Mouse (Mus musculus) MN1 (cell line): ENCODE measurements at regions not wholly inside any gene's neighbourhood (a gene's known extent, or its start where the extent isn't known, plus 50 kb on each side); places are given as distances from the start of the nearest gene placed in this dataset.
"Not testable (repeated sequence)": the region's sequence is repeated elsewhere in the genome, so short reads cannot be mapped to it uniquely, and the experiment has no call there.

Source experiments
- DNase-seq: peaks from one replicate; pipeline ENCODE4 v3.0.0-alpha.2; 2016; ENCODE audit warnings: low spot score

DNA sequence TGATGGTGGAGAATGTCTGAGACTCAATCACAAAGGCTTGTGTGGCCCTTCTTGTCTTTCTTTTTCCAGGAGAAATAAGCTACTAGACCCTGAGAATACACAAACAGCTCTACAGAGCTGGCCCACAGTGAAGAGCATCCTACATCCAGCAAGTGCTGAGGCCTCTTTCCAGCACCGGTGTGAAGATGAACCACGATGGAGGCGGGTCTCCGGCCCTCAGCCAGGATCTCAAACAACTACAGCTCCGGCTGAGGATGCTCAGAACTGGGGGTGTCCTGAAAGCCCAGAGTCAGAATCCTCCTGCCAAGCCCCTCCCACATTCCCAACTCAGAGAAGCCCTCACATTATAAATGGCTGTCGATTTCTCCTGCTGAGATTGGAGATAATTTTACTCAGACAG is 407.9 kb downstream of the Lrig3 start:
- DNase-seq, result no peak

DNA sequence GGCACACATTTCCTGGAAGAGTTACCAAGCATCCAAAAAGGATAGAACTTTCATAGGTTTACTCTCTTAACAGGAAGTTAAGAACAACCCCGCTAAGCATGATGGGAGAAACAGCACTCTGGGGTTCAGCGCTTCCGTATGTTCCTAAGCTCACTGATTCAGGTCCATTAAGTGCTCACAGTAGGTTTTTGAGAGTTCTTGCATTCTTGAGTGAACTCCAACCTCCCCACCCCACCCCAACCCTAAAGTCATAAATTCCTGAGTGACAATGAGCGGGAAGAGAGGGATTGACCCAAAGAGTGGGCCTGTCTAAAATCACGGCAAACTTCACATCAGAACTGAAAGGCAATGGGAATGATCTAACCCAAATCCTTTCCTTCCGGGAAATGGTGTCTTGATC is 405.9 kb downstream of the Lrig3 start:
- no peak for DNase-seq

DNA sequence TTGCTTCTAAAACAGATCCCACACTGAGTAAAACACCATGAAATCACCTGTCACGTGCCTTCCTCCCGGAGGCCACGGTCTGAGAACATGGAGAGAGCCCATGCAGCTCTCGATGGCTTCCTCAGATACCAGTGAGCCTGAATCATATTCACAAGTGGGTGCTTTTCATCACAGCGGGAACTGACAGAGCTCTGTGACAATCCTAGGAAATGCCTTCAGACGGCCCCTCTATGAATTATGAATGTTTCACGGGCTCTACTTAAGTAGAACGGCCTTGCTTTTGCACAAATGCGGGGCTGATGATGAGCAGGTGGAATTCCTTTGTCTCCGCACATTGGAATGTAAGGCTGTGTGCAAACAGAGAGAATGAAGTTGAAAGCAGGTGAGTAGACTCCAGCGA is 383.1 kb downstream of the Lrig3 start:
- no peak for DNase-seq

DNA sequence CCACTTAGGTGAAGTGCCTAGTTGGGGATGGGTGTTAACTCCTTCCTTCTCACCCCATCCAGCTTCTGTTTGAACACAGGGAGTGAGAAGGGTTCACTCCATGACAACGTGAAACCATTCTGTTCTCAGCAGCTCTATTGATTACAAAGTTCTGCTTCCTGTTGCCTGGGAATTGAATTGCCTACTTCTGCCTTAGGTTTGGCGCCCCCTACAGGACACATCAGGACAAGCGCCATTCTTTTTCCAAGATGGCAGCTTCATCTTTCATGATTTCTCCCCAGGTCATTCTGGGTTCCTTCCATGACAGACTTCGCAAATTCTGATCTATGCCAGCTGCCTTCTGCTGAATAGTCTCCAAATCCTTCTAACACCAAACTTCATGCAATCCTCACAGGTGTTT is 371.5 kb downstream of the Lrig3 start:
- DNase-seq, result no peak

DNA sequence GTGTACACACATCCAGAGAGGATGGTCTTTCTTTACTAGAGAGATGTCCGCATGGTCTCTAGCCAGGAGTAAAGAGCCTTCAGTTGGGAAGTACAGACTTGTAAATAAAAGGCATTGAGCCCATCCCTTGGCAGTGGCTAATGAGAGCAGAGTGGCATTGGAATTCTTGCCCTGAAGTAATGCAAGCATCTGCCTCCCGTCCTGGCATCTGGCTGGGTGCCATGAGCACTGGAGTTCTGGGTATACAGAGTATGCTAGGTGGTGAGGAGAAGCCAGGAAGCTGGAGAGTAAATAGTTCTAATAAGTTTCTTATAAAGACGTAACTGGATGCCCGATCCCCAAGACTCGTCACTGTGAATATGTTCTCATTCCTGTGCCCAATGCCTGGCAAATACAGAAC is 367.8 kb downstream of the Lrig3 start:
- DNase-seq, result no peak

DNA sequence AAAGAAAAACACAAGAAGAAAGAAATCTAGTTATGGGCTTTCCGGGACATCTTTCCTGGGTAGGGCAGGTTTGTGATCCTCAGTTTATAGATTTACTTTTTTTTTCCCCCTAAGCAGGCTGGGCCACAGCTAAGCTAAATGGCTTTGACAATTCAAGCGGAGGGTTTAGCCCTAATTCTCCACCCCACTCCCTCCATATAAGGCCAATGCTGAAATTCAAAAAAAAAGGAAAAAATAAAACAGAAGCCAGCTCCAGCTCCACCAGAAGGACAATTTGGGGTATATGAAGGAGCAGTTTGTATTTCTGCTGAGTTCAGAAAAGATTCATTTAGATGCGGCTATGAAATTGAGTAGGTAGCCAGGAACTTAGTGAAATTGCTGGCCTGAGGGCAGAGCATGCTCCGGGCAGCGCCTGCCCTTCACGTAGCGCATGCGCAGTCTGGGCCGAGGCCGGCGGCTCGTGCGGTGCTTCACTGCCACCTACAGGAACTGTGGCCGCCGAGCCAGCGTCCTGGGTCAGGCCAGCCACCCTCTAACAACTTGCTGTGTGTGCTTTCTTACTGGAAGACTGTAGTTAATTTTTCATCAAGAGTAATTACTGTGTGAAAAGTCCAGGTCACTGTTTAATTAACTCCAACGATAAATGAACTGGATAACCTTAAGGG is 364.5 kb downstream of the Lrig3 start:
- DNase-seq, result no peak

DNA sequence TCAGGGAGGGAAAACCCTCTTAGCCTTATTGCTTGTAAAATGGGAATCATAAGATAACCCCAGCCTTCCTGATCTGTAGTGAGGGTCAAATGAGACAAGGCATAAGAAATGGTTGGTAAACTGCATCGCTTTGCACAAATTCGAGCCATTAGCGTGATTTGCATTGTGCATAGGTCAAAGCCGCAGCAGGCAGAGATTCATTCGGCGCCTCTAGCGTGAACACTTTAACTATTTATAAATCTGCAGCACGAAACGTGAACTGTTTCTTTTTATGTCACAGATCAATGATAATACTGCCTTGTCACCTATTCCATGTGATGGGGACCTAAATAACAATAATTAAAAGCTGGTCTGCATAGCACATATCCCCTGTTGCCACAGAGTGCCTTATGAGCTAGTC is 354.9 kb downstream of the Lrig3 start:
- DNase-seq, result no peak

DNA sequence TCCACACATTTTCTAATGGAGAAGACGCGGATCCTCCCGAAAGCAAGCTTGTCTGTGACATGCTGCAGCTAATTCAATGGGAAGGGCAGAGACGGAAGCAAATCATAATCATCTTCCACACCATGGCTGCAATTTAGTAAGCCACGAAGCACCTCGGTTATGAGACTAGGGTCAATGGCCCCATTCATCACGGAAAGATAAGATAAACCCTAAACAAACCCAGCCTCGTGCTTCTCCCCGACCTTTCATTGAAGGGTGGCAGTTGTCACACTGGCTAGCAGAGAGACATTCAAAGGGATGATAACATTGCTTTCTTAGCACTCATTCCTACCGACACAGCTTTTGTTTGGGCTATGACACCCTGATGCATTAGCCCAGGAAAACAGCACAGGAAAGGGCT is 353.8 kb downstream of the Lrig3 start:
- no peak for DNase-seq

DNA sequence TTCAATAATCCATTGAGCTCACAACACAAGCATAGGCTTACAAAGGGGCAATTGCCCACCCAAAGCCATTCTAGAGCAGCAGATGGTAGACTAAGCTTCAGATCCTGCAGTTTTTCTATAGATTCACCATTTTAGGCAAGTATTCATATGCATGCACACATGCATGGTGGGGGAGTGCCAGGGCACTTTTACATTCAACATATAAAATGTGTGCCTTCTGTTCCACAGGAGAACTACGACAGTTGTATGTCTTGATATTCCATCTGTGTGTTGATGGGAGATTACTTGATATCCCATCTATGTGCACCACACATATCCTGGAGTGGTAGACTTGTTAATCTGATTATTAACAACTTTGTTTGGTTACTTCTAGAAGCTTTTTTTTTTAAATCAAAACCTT is 334.0 kb downstream of the Lrig3 start:
- no peak for DNase-seq

DNA sequence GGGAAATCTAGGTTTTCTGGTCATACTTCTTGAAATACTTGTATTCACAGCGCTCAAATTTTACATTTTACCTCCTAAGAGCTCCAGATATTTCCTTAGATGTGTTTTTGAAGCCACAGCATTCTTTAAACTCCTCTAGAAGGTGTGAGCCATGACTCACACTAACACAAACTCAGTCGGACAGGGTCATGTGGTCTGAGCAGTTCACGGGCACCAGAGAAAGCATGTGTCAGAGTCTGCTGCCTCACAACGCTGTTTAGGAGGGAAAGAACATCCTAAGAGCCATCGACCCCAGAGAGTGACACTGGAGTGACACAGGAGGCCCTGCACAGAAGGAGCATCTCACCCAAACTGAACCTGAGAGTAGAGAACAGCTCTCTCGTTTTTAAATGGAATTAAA is 332.2 kb downstream of the Lrig3 start:
- no peak for DNase-seq

DNA sequence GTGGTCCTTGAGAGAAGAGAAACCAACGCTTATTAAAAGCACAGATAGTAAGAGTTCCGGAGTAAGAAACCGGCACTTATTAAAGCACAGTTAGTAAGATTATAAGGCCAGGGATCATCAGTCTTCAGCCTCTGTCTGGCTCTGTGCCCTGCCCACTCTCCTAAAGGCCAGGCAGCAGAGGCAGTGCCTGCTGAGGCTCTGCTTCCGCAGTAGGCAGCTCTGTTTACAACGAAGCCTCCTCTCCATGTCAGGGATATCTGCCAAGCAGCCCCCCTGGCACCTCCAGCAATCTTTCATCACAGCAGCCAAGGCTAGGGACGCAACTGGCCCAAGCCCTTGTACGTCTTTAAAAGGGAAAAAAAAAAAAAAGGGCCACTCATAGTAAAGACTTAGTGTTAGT is 329.9 kb downstream of the Lrig3 start:
- DNase-seq, result no peak

DNA sequence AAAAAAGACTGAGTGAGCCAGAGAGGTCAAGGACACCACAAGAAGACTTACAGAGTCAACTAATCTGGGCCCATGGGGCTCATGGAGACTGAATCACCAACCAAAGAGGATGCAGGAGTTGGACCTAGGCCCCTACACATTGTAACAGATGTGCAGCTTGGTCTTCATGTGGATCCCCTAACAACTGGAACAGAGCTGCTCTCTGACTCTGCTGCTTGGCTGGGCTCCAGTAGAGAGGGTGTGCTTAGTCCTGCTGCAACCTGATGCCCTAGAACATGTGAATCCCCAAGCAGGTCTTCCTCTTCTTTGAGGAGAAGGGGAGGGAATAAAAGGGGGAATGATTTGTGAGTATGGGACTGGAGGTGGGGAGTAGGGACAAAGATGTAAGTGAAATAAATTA is 325.8 kb downstream of the Lrig3 start:
- DNase-seq, result no peak

DNA sequence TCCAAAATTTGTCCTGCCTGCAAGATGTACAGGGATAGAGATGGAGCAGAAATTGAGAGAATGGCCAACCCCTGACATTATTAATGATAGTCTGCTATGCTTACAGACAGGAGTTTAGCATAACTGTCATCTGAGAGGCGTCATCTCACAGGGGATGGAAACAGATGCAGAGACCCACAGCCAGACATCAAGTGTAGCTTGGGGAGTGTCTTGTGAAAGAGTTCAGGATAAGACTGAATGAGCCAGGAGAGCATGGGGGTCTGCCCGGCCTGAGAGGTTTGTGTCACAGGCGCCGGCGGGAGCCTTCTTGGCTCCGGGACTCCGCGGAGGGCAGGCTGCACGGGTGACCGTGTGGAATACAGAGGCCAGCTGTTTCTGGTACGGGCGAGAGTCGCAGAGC is 319.1 kb downstream of the Lrig3 start:
- not testable (repeated sequence) for DNase-seq

DNA sequence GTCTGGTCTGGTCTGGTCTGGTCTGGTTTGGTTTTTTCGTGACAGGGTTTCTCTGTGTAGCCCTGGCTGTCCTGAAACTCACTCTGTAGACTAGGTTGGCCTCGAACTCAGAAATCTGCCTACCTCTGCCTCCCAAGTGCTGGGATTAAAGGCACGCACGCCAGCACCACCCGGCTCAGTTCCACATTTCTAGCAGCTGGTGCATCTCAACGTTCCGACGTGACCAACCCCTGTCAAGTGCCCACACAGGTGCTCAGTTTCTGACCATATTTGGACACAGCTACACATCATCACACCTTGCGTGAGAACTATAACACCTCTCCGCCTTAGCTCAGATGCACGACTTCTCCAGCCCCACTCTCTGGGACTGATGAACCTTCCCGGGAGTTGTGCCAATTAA is 304.4 kb downstream of the Lrig3 start:
- no peak for DNase-seq

DNA sequence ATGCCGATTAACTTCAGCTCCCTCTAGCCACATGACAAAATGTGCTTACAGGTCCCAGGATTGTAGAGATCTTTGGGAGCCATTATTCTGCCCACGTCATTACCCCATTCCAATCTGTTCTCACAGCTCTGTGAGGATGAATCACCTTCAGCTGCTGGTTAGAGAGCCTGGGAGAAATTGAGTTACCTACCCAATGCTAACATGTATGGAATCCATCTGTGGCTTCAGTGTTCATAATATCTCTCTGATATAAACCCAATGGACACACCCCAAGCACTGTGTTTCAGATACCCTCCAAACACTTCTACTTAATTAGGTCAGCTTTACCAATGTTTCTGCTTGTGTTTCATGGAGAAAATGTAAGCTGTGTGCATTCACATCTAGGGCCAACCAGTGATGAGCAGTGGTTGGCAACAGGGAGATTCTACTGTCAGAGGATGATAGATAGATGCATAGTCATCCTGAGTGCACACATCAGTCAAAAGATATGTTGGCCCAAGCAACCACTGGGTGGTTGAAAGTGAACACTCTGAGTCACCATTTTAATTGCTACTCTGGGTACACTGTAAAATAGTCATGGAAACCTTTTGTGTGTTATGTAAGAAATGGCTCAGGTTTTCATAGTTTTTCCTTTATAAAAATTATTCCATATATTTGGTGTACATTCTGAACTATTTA is 301.5 kb downstream of the Lrig3 start:
- DNase-seq, result no peak

DNA sequence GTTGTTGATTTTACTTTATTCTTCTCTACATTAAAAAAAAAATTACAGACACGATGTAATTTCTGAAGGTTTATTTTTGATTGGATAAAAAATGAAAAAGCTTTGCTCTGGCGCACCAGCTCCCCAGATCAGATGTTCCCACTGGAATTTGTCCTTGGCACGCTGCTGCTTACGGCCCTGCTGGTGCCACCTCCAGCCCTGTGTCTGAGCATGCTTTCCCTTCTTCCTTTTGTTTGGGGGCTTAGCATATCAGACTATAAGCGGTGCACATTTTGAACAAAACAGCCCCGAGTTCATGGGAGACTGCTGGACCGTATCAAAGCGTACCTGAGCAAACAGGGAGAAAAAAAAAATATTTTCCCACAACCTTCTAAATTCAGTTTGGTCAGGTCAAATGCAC is 291.2 kb downstream of the Lrig3 start:
- DNase-seq, result no peak

DNA sequence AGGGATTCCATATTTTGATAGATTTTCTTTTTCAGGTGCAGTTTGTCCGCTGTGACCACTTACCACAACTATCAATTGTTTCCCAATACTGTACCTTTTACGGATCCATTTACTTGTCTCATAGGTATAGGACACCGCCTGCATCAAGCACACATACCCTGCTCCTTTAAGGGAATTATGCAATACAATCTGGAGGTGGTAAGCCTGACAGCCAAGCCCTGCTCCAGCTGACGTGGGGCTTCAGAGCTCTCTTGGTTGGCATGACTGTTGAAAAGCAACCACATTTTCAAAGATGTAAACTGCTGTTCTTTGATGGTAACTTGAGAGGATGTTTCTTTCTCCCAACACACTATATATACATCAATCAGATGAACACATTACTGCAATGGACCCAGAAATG is 288.2 kb downstream of the Lrig3 start:
- no peak for DNase-seq

DNA sequence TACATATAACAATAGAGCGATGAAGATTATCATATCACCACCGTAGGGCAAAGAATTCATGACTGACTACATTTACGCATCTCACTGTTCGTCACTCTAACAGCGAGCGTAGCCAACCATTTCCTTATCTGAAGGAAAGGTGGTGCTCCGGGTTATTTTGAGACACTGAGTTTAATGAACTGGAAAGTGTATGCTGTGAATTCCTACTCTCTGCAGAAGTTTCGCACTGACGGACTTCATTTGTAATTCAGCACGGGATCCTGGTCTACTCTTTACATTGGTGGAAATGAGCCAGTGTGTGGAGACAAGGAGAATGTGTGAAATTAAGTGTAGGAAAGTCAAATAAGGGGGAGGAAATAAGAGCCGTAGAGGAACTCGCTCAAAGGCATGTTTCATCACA is 283.2 kb downstream of the Lrig3 start:
- DNase-seq, result no peak

DNA sequence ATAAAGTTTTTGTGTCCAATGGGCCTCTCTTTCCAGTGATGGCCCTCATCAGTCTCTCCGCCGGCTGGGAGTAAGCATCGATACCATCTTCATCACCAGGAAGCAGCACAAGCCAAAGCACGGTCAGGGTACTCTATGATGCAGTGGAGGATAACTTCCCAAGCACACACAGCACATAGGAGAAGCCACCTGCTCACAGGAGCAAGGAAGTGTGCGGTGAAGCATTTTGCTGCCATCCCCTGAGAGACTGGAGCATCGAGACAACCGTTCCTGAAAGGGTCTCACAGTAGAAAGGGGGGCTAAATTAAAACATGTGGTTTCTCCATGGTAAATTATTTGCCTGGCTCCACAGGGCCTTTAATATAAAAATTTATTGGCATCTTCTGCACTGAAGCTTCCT is 277.1 kb downstream of the Lrig3 start:
- no peak for DNase-seq

DNA sequence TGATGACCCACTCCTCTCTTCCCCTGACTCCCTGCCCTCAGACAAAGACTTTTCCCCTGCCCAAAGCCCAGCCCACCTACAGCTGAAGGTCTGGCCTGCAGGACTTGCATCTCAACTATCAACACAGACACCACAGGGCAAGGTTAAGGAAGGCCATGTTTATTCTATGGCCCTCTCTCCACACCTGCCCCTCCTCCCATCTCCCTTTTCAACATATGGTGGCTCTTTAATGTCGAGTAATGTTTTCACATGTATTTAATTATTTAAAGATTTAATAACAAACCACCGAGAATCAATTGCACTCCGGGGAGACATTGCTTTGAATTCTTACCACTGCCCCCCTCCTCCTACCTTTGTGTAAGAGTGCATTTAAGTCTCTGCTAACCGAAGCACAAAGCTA is 273.6 kb downstream of the Lrig3 start:
- no peak for DNase-seq
